Mouse (Mus musculus) lung, embryonic 15.5 days (tissue): Measurements from ENCODE around the gene Cts6. TPM values are rescaled to one million over a fixed set of nuclear protein-coding genes. Genes with fewer than 3 reads are reported as not detected.
"Not testable (repeated sequence)": the region's sequence is repeated elsewhere in the genome, so short reads cannot be mapped to it uniquely, and the experiment has no call there.

Experiments used
- ATAC-seq: fragments of 200-750 bp; cut with Nextera tagmentation; 2 replicates; pipeline ENCODE4 v1.8.0; 2017; ENCODE audit warnings: moderate number of reproducible peaks, borderline replicate concordance; ENCODE audit not compliant: low FRiP score, low TSS enrichment; ENCODE audit errors: extremely low read depth
- H3K27ac ChIP-seq: fragments of 300-500 bp; sonication (generic); 2 replicates; pipeline ENCODE4 v1.5.1; 2015; ENCODE audit warnings: moderate library complexity, mild to moderate bottlenecking, inconsistent platforms
- H3K27me3 ChIP-seq: fragments of 300-500 bp; sonication (generic); 2 replicates; pipeline ENCODE4 v1.6.1; 2015; ENCODE audit warnings: inconsistent platforms
- H3K36me3 ChIP-seq: fragments of 300-500 bp; sonication (generic); 2 replicates; pipeline ENCODE4 v1.6.1; 2015; ENCODE audit warnings: inconsistent platforms
- H3K4me1 ChIP-seq: fragments of 300-500 bp; sonication (generic); 2 replicates; pipeline ENCODE4 v1.6.1; 2015; ENCODE audit warnings: inconsistent platforms
- H3K4me2 ChIP-seq: fragments of 300-500 bp; sonication (generic); 2 replicates; pipeline ENCODE4 v1.6.1; 2015; ENCODE audit warnings: inconsistent platforms, mild to moderate bottlenecking, moderate library complexity
- H3K4me3 ChIP-seq: fragments of 300-500 bp; sonication (generic); 2 replicates; pipeline ENCODE4 v1.5.1; 2015; ENCODE audit warnings: mild to moderate bottlenecking, inconsistent platforms
- H3K9ac ChIP-seq: fragments of 300-500 bp; sonication (generic); 2 replicates; pipeline ENCODE4 v1.6.1; 2015; ENCODE audit warnings: inconsistent platforms
- H3K9me3 ChIP-seq: fragments of 300-500 bp; sonication (generic); 2 replicates; pipeline ENCODE4 v1.6.1; 2016; ENCODE audit warnings: inconsistent platforms
- WGBS: fragments of 180-500 bp; shearing (Covaris S2); methylation state at CpG from one replicate; pipeline ENCODE4 v1.1.7; 2015; 5-methylcytosine and 5-hydroxymethylcytosine counted together
- polyA plus RNA-seq: library from polyadenylated mRNA; unstranded; fragments of >200 nt; fragmentation: Nextera tagmentation; extraction: Ambion mirVana; gene quantifications from 2 replicates; pipeline ENCODE4 v1.2.1, GENCODE M21; 2015

Gene Cts6
- not detected in 2 replicates for polyA plus RNA-seq

GRCm38 (mm10) chr13:61203310-61203709 lies at the start of gene Cts6:
Gene Cts6 (minus strand): TSS chr13:61203410.
- H3K4me2 ChIP-seq, result no peak within 1 kb of the TSS
- no peaks in the 10 kb centered on the region; the same call in 1 of the 2 replicates for H3K9me3 ChIP-seq
- H3K27ac ChIP-seq, result no peak within 1 kb of the TSS
- H3K9ac ChIP-seq, result no peak within 1 kb of the TSS
- 83% methylated on average over 3 of the region's 3 CpGs for WGBS
- ATAC-seq, result no peak
- H3K27me3 ChIP-seq, result no peaks in the 10 kb centered on the region
- no peaks in the 10 kb centered on the region for H3K36me3 ChIP-seq
- no peak within 1 kb of the TSS for H3K4me3 ChIP-seq
- no peaks in the 10 kb centered on the region for H3K4me1 ChIP-seq

- H3K27me3 ChIP-seq, result no peaks in the 10 kb centered on the region
- no peaks in the 10 kb centered on the region for H3K9me3 ChIP-seq
- WGBS, result 52% methylated on average over 13 of the region's 13 CpGs
- no peak overlapping the region for H3K27ac ChIP-seq
- H3K36me3 ChIP-seq, result no peaks in the 10 kb centered on the region
- H3K4me2 ChIP-seq, result no peak overlapping the region
- no peak for ATAC-seq
- no peaks in the 10 kb centered on the region for H3K4me1 ChIP-seq
- H3K4me3 ChIP-seq, result no peak overlapping the region
- no peak overlapping the region for H3K9ac ChIP-seq
These were observed 38.1 kb upstream of the Cts6 start for GRCm38 (mm10) chr13:61241076-61241947.

GRCm38 (mm10) chr13:61185151-61185933 lies 17.9 kb downstream of the Cts6 start:
- not testable (repeated sequence) for H3K4me1 ChIP-seq, ATAC-seq, H3K27ac ChIP-seq, H3K36me3 ChIP-seq, H3K27me3 ChIP-seq, H3K4me2 ChIP-seq, H3K9me3 ChIP-seq, H3K9ac ChIP-seq, H3K4me3 ChIP-seq
- 74% methylated on average over 5 of the region's 5 CpGs for WGBS

- Histone ChIP-seq H3K4me1 (no peaks in the 10 kb centered on the region), H3K4me2 (no peak overlapping the region), H3K36me3 (no peaks in the 10 kb centered on the region), H3K9me3 (0 out of 2 replicates have a peak, but pooled peaks cover under 1% of the 10 kb centered on the region), H3K27me3 (no peaks in the 10 kb centered on the region), H3K9ac (no peak overlapping the region), H3K4me3 (no peak overlapping the region), H3K27ac (no peak overlapping the region)
- WGBS, result 77% methylated on average over 4 of the region's 4 CpGs
- ATAC-seq, result no peak
These were observed 38.6 kb downstream of the Cts6 start for GRCm38 (mm10) chr13:61164622-61165021.

GRCm38 (mm10) chr13:61164156-61164555 lies 39.1 kb downstream of the Cts6 start, which contains the start of gene Ctsr:
Gene Ctsr (minus strand): TSS chr13:61164256.
- no peak within 1 kb of the TSS for H3K9ac ChIP-seq
- ATAC-seq, result no peak
- no peaks in the 10 kb centered on the region for H3K9me3 ChIP-seq
- H3K36me3 ChIP-seq, result no peaks in the 10 kb centered on the region
- no peaks in the 10 kb centered on the region for H3K27me3 ChIP-seq
- H3K27ac ChIP-seq, result no peak within 1 kb of the TSS
- no peak within 1 kb of the TSS for H3K4me2 ChIP-seq
- H3K4me3 ChIP-seq, result no peak within 1 kb of the TSS
- WGBS, result 74% methylated on average over 1 of the region's 1 CpGs
- no peaks in the 10 kb centered on the region for H3K4me1 ChIP-seq

Other genes with a start within 250 kb of the Cts6 start
- gene Ctsj, start 197.5 kb downstream of the Cts6 start, polyA plus RNA-seq, result not detected in 2 replicates
- gene Ctsq, start 162.8 kb downstream of the Cts6 start, polyA plus RNA-seq, result not detected in 2 replicates
- gene Ctsr, start 39.2 kb downstream of the Cts6 start, polyA plus RNA-seq, result not detected in 2 replicates
- not detected in 2 replicates for gene Cts8, start 51.9 kb upstream of the Cts6 start, polyA plus RNA-seq
- gene Gm49398, start 85.4 kb upstream of the Cts6 start, polyA plus RNA-seq, result not detected in 2 replicates
- not detected in 2 replicates for gene Cts7, start 154.8 kb upstream of the Cts6 start, polyA plus RNA-seq